Mouse (Mus musculus) thymus, adult 2 months (tissue): ENCODE results near the gene Zfp449. TPM values are rescaled to one million over a fixed set of nuclear protein-coding genes. Genes with fewer than 3 reads are reported as not detected.
"Not testable (repeated sequence)": the region's sequence is repeated elsewhere in the genome, so short reads cannot be mapped to it uniquely, and the experiment has no call there.

Experiments used
- DNase-seq: peaks from one replicate; pipeline ENCODE4 v3.0.0; 2021
- H3K27ac ChIP-seq: fragments of 200-500 bp; 2 replicates; pipeline ENCODE4 v1.5.1; 2012; ENCODE audit warnings: low read length, control low read depth; ENCODE audit not compliant: control insufficient read depth, insufficient read depth
- H3K27me3 ChIP-seq: fragments of 200-500 bp; 2 replicates; pipeline ENCODE4 v1.6.1; 2012; ENCODE audit warnings: mild to moderate bottlenecking, low read length, moderate library complexity, mixed read lengths; ENCODE audit not compliant: control insufficient read depth, insufficient read depth
- H3K36me3 ChIP-seq: fragments of 200-500 bp; 2 replicates; pipeline ENCODE4 v1.6.1; 2012; ENCODE audit warnings: mild to moderate bottlenecking, low read length, moderate library complexity; ENCODE audit not compliant: control insufficient read depth, insufficient read depth
- H3K4me1 ChIP-seq: fragments of 200-500 bp; replicated peaks from 2 replicates; pipeline ENCODE4 v1.6.1; 2012; ENCODE audit warnings: low read length; ENCODE audit not compliant: control insufficient read depth, insufficient read depth
- H3K4me3 ChIP-seq: fragments of 200-500 bp; 2 replicates; pipeline ENCODE4 v1.5.1; 2012; ENCODE audit warnings: mild to moderate bottlenecking, low read length, control low read depth, moderate library complexity; ENCODE audit not compliant: control insufficient read depth, insufficient read depth
- CTCF ChIP-seq: fragments of 200-500 bp; IDR thresholded peaks from 2 replicates; pipeline ENCODE4 v1.5.1; 2012; ENCODE audit warnings: mild to moderate bottlenecking, control low read depth, low read length, moderate library complexity, borderline replicate concordance; ENCODE audit not compliant: control insufficient read depth, poor library complexity, insufficient read depth; ENCODE audit errors: extremely low read depth
- POLR2A ChIP-seq: fragments of 200-500 bp; IDR thresholded peaks from 2 replicates; pipeline ENCODE4 v1.6.1; 2012; ENCODE audit warnings: mild to moderate bottlenecking, low read length, control low read depth, moderate library complexity; ENCODE audit not compliant: control insufficient read depth, poor library complexity, insufficient read depth; ENCODE audit errors: extremely low read depth
- WGBS: fragments of 180-500 bp; shearing (Covaris S2); methylation state at CpG from one replicate; pipeline ENCODE4 v1.1.7; 2018; 5-methylcytosine and 5-hydroxymethylcytosine counted together
- polyA plus RNA-seq: library from polyadenylated mRNA; depleted of rRNA; stranded (reverse); fragments of >200 nt; gene quantifications from 2 replicates; pipeline ENCODE4 v1.2.3, GENCODE M21; 2012

Gene Zfp449
- polyA plus RNA-seq, 1 experiment: 0.36 TPM

DNA sequence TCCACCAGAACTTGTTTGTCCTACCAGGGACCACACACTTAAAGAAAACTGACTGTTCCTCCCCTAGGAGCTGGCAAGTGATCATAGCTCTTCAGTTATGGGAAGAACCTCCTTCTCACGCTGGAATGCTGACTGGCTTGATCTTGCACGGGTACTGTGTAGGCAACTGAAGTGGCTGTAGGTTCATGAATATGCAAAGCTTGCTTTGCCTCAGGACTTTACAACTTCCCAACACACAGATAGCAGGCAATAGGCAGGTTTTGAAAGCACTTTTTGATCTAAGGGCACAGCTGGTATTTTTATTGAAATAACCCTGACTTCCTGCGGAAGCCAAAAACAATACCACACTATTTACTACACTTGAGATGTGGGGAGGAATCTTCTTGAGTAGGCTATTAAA lies 3.3 kb upstream of the Zfp449 start:
- no peak for DNase-seq
- Histone ChIP-seq H3K27ac (no peak overlapping the region), H3K36me3 (no peaks in the 10 kb centered on the region), H3K4me1 (peaks cover 7% of the 10 kb centered on the region; the same call in 1 of the 2 replicates), H3K27me3 (no peaks in the 10 kb centered on the region), H3K4me3 (no peak overlapping the region)
- WGBS: 86% methylated on average over 3 of the region's 3 CpGs
- TF ChIP-seq POLR2A: no peak
- TF ChIP-seq CTCF: no peak

DNA sequence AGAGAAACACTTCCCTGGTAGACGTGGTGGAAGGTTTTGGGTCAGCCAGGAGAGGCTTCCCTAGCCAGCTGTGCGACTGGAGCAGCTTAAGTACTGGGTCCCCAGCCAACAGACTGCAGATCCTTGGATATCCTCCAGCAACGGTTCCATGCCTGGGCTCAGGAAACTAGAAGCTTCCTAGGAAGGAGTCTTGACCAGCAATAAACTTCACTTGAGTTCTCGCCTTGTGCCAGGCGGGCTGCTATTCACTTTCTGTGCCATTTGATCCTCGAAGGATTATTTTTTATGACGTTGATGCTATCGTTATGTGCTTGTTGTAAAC lies 693 bp downstream of the Zfp449 start:
- Histone ChIP-seq H3K36me3 (no peaks in the 10 kb centered on the region), H3K4me3 (no peak overlapping the region), H3K27me3 (no peaks in the 10 kb centered on the region), H3K27ac (no peak overlapping the region), H3K4me1 (peaks cover 7% of the 10 kb centered on the region; the same call in 1 of the 2 replicates)
- DNase-seq: no peak
- WGBS: 59% methylated on average over 8 of the region's 8 CpGs
- TF ChIP-seq CTCF (no peak), POLR2A (no peak)

DNA sequence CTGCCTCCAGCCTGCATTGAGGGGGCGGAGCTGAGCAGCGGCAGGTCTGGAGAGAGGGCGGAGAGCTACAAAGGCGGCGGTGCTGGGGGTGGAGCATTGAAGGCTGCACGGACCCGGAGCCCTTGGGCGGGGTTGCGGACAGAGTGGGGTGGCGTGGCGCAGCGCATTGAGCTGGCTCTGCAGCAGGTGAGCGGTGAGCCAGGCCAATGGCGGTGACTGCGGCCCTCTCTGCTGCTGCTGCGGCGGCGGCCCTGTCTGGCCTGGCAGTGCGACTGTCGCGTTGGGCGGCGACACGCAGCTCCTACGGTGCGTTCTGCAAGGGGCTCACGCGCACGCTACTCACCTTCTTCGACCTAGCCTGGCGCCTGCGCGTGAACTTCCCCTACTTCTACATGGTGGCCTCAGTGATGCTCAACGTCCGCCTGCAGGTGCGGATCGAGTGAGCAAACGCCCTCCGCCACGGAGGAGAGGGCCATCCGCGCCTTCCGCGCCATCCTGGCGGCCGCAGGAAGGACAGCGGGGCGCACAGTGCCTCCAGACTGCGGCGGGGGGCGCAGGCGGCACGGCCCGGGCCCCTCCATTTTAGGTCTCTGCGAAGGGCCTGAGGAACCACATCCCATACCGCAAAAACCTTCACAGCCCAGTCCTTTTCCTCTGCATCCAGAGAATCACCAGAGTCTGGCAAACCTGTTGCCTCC lies 28.4 kb downstream of the Zfp449 start, which contains the start of gene Smim10l2a:
Gene Smim10l2a, plus strand, starts transcription at position 156 of the 698 bp plus-strand sequence.
- 1% methylated on average over 54 of the region's 56 CpGs for WGBS
- H3K27ac ChIP-seq, H3K4me1 ChIP-seq, H3K27me3 ChIP-seq, H3K36me3 ChIP-seq: not testable (repeated sequence)
- peak; percentile 24 for DNase-seq
- peak within 1 kb of the TSS; percentile 44 for H3K4me3 ChIP-seq

DNA sequence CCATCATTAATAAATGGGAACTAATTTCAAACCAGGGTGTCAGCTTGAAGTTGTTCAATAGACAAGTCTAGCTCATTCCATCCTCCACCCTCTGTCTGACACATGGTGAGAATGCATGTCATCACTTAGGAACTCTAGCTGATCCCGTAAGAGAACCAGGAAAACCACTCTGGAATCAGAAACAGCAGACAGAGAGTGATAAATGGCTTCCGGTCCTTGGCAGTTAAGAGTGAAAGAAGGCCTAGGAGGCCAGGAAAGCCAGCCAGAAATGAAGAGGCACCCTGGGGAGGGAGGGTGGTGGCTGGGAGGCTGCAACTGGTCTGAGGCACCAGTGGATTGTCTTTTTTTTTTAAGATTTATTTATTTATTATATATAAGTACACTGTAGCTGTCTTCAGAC lies 34.7 kb downstream of the Zfp449 start:
- TF ChIP-seq CTCF (no peak), POLR2A (no peak)
- no peak for DNase-seq
- 95% methylated on average over 2 of the region's 2 CpGs for WGBS
- H3K27ac ChIP-seq: no peak overlapping the region
- H3K4me1 ChIP-seq: no peaks in the 10 kb centered on the region
- H3K4me3 ChIP-seq: no peak overlapping the region
- no peaks in the 10 kb centered on the region for H3K27me3 ChIP-seq
- H3K36me3 ChIP-seq: no peaks in the 10 kb centered on the region

DNA sequence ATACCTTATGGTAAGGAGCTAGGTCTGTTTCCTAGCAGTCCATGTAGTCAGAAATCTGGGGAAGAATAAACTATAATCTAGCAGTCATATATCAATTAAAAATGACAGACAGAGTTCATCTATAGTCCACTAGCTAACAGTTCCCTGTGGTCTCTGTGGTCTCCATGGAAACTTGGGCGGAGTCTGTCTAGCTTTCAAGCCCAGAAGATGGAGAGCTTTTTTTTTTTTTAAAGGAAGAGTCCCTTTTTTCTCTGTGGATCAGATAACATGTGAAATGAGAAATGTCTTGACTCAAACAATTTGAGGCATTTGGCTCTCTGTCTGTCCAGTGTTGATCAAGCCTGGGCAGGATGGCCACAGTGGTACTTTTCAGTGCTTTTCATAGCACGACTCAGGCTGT lies 37.9 kb downstream of the Zfp449 start:
- 83% methylated on average over 2 of the region's 2 CpGs for WGBS
- H3K36me3 ChIP-seq: no peaks in the 10 kb centered on the region
- no peak for DNase-seq
- H3K27me3 ChIP-seq: no peaks in the 10 kb centered on the region
- H3K27ac ChIP-seq: no peak overlapping the region
- H3K4me1 ChIP-seq: no peaks in the 10 kb centered on the region
- TF ChIP-seq CTCF: no peak
- H3K4me3 ChIP-seq: no peak overlapping the region

DNA sequence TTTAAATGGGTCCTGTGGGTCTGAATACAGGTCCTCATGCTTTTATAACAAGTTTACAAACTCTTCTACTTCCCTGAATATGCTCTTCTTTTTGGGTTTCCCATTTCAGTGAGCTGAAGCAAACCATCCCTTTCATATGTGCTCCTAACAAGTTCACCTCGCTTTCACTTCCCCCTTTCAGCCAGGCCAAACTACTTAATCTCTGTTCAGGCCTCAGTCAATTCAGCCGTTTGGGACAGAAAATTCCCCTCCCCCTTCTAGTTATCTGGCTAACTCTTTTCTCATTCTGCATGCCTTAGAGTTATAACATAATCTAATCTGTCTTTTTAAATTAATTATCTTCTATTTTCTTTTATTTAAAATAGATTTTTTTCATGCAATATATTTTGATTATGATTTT lies 58.4 kb downstream of the Zfp449 start:
- Histone ChIP-seq H3K4me3 (no peak overlapping the region), H3K4me1 (no peaks in the 10 kb centered on the region), H3K27me3 (no peaks in the 10 kb centered on the region), H3K36me3 (no peaks in the 10 kb centered on the region), H3K27ac (no peak overlapping the region)
- TF ChIP-seq POLR2A: no peak
- TF ChIP-seq CTCF: no peak
- no peak for DNase-seq
- 20% methylated on average over 2 of the region's 2 CpGs for WGBS

DNA sequence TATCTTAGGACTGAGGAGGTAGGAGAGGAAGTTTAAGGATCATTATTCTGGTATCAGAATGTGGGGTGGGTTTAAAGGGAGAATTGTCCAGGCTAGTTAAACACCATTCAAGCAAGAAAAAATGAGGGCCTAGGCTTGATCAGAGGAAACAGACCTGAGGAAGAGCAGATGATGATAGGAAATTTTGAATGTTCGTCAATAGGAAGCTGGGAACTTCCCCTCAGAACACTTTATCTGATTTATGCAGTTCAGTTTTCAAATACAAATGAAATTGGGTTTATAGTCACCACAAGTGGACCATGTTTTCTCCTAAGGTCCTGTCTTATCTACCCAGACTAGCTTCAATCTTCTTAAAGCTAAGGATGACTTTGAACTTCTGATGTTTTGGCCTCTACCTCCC lies 59.3 kb downstream of the Zfp449 start:
- Histone ChIP-seq H3K4me1 (no peaks in the 10 kb centered on the region), H3K4me3 (no peak overlapping the region), H3K27me3 (no peaks in the 10 kb centered on the region), H3K36me3 (no peaks in the 10 kb centered on the region), H3K27ac (no peak overlapping the region)
- DNase-seq: no peak
- TF ChIP-seq CTCF: no peak
- no peak for TF ChIP-seq POLR2A
- 23% methylated on average over 1 of the region's 1 CpGs for WGBS
